Mouse (Mus musculus): ENCODE results near the gene Mdfi.

GRCm38 (mm10) chr17:47863023-47863422, 28.5 kb upstream of the Mdfi start:
- TF ChIP-seq POLR2A (IDR thresholded peaks at IDR 0.05; ENCODE audit: borderline replicate concordance, extremely low read depth, low read depth, low read length) (no peak), CTCF (IDR thresholded peaks at IDR 0.05; ENCODE audit: insufficient read depth, low read length) (no peak)

Measured in lung, adult 2 months (tissue).